Mouse (Mus musculus): ENCODE results near the gene Btbd9.
A peak's percentile ranks its signal among the peaks of the same experiment; 100 is the strongest.

Gene Btbd9

GRCm38 (mm10) chr17:30439702-30440101, 136.6 kb downstream of the Btbd9 start:
- DNase-seq = no peak

GRCm38 (mm10) chr17:30438786-30439185, 137.5 kb downstream of the Btbd9 start:
- no peak for DNase-seq

DNA sequence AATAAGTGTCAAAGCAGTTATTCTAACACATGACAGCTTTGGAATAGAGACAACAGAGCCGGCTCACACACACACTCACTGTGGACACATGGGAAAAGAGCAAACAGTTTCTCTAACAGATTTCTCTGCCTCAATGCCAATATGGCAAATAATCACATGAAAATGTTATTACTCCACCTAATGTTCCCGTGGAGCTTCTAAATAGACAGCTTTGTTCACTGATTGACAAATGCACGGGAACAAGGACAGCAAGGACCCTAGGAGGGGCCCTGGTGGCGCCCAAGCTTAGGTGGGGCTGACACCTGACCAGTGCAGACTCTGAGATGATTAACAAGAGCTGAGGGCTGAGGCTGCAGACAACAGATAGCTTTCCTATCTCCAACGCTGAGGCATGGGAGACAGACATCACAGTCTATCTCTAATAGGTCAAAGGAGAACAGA, 140.2 kb downstream of the Btbd9 start:
- no peak for DNase-seq

GRCm38 (mm10) chr17:30435478-30435877, 140.8 kb downstream of the Btbd9 start:
- no peak for DNase-seq

DNA sequence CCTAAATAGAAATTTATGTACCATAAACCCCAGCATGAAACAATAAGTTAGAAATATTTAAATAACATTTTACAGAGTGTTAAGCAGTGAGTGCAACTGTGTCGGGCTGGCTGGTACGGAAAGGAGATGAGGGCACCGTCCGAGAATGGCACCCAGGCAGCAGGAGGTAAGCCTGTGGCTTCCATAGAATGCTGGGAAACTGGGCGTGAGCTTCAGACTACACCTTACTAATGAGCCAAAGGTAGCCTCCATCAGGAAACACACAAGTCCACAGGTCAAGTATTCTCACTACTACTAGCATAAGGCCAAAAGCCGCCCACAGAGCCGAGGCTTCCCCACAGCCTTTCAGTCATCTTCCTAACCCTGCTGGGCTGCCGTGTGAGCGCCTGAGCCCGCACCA, 144.2 kb downstream of the Btbd9 start:
- DNase-seq = no peak

- no peak for DNase-seq
These were observed 145.2 kb downstream of the Btbd9 start for GRCm38 (mm10) chr17:30430961-30431640.

GRCm38 (mm10) chr17:30428661-30429060, 147.6 kb downstream of the Btbd9 start:
- DNase-seq = no peak

GRCm38 (mm10) chr17:30423256-30423852, 152.9 kb downstream of the Btbd9 start:
- DNase-seq = no peak

DNA sequence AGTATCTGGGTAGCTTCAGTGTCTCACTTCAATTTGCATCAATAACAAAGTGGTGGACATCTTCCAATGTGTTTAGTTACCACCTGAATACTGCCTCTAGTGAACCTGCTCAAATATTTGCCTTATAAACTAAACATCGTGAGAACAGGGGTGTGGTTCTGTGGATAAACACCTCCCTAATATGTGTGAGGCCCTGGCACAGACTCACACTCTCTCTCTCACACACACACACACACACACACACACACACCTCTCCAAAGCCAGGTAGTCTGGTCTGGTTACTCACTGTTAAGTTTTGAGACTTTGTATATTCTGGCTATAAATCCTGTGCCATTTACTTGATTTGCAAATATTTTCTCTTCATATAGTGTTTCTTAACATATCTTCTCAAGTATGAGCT, 154.0 kb downstream of the Btbd9 start:
- DNase-seq = no peak

DNA sequence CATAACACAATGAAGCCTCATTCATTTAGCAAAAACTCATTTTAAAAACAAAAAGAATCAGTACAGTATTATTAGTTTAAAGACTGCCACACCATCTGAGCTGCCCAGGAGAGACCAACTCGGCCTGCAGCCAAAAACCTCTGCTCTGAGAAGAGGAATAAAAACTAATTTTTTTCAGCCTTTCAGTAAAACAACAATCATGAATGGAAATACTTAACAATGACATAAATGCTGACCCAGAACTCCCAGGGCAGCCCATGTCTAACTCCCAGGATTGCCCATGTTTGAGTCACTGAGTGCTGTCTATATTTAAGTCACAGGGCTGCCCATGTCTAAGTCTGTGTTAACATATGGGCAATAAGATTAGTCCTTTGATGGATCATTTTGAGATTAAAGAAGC, 155.0 kb downstream of the Btbd9 start:
- no peak for DNase-seq

DNA sequence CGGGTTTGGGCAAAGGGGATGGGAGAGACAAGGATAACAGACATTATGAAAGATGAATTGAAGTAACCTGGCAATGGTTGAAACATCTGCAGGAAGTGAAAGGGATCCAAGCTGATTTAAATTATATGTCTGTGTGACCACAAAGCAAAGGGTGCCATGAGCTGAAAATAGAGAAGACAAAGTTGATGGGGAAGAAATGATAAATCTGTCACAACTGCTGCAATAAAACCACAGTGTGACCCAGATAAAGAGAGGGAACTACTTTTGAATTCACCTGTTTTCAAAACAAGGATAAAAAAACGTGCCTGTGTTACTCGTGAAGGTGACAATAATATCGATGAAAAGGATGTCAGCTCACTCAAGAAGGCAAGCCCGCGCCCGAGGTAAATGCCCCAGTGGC, 156.8 kb downstream of the Btbd9 start:
- no peak for DNase-seq

- DNase-seq = no peak
These were observed 157.8 kb downstream of the Btbd9 start for GRCm38 (mm10) chr17:30418510-30418909.

DNA sequence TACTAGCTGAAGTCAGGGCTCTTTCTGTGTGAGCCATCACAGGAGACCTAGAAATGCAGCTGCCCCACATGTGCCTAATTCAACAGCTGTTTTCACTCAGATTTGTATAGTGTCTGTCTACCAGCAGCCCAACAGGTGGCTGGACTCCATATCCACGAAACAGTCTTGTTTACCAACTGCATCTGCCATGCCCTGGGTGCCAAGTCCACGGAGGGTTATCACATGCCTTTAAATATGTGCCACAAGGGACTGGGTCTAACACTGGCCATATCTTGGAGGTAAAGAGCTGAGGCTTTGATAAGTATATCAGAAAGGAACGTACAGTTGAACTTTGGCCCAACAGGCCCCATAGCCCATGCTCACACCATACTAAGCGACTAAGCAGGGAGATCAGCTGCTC, 159.2 kb downstream of the Btbd9 start:
- DNase-seq = no peak

DNA sequence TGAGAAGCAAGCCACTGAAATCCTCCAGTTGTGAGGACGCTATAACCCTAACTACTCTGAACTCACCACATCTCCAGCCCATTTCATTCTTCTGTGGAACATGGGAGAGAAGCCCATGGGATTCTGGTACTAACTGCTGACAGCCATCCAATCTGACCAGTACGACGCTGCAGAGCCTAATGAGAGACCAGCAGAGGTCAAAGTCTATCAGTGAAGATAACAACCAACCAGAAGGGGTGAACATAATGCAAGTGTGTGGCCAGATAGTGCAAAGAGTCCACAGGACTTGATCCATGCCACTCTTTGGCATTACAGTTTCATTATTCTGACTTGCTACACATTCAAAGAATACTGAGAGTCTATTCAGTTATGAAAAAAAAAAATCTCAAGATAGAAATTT, 160.6 kb downstream of the Btbd9 start:
- DNase-seq = no peak

DNA sequence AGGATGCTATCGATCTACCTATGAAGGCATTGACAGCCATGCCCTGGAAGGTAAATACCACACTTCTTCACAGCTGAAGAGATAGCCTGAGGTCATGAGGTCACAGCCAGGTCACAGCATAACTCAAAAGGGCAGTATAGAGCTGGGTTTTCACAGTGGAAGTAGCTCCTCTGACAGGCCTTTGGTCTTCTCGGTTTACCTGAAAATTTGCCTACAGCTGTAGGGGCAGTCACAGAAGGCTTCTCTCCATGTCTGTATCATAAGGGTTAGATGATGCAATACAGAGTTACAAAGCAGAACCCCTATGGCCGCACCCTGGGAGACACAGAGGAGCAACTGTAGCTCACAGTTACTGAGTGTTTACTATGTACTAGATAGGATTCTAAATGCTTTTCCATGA, 163.3 kb downstream of the Btbd9 start:
- DNase-seq = no peak

DNA sequence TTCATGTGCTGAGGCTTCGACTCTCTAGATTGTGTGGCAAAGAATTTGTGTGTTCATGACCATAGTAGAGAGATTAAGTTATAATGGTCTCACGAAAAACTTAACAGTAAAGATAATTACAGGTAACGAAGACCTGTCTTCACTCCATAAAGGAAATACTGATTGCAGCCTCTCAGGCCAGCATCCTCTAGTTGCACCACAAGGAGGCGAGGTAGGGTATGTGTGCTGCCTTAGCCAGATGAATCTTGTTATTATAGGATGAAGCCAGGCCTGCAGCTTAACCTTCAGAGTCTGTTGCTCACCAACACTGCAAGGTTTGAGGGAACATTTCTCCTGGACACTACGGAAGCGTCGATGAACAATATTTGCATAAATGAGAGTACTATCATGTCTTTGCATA, 170.3 kb downstream of the Btbd9 start:
- DNase-seq = no peak

DNA sequence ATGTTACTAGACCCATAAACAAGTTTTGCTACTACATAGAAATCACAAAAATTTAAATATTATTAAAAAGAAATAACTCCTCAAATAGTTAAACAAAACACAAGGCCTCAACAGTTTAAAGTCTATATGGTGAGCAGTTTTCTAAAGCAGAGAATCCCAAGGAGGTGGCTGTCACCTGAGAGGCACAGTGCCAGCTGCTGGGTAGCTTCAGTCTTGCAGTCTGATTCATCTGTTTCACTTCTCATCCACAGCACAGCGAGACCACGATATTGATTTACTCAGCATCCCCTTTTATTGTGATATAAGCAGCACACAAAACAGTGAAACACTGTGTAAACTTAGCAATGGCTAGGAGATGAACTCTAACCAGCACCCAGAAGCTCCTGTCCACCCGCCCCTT, 173.4 kb downstream of the Btbd9 start:
- no peak for DNase-seq

GRCm38 (mm10) chr17:30395261-30395660, 181.0 kb downstream of the Btbd9 start:
- DNase-seq = no peak

GRCm38 (mm10) chr17:30392031-30392430, 184.3 kb downstream of the Btbd9 start:
- peak; percentile 24 for DNase-seq

DNA sequence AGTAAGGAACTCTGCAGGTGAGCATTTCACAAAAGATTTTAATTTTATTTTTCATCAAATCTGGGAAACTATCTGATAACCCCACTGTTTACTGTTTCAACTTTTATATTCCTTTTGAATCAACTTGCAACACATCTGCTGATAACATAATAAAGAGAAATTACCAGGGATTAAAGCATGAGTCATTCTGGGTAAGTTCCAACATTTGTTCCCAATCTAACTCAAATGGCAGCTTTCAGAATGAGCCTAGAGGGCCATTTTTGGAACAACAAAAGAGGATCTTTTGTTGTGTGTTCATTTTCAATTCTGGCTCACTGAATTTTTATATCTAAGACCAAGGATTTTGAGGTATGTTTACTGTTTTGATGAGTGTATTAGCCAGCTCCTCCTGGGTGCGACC, 185.1 kb downstream of the Btbd9 start:
- DNase-seq = no peak

DNA sequence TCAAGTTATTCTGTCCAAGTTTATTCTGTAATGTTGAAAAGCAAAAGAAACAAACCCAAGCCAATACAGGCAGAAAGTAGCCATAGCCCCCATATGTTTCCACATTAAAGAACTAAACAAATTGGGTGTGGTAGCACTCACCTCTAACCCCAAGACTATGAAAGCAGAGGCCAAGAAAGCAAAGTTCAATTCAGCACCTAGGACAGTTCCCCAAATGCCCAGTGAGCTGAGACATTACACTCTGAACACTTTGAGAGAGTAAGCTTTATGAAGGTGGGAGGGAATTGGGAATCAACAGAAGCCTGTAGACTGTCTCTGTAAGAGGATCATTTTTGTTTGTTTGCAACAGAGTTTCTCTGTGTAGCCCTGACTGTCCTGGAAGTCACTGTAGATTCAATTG, 186.6 kb downstream of the Btbd9 start:
- DNase-seq = no peak

- DNase-seq = peak; percentile 81
These were observed 187.5 kb downstream of the Btbd9 start for GRCm38 (mm10) chr17:30388817-30389216.

DNA sequence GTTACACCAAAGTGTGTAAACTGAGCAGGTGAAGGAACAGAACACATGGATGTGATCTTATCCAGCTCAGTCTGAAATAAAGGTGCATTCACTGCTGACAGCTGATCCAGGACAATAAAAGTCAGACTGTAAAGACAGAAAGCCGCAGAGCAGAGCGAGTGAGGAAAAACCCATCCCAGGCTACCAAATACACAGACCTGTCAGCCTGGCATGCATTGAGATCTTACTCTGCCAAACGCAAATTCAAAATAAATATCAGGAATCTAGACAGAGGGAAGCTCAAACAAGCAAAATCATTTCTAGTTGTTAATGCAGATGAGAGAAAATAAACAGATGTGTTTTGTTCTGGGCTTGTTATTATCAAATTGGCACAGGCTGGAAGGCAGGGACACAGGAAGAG, 187.9 kb downstream of the Btbd9 start:
- no peak for DNase-seq

DNA sequence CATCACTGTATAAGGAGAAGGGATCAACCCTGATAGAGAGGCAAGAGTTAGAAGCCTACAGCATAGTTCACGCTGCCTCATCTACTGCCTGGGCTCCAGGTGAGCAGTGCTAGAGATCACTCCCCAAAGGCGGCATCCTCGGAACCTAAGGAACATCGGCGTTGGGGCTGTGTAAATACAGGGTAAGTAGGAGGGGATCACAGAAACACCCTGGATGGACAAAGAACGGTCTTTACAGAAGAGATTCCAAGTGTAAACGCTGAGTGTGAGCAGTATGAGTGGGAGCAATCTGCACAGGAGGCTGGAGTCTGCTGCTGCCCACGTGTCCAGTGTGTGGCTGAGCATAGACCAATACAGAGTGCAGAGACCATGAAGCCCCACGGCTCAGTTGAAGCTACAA, 190.0 kb downstream of the Btbd9 start:
- DNase-seq = no peak

DNA sequence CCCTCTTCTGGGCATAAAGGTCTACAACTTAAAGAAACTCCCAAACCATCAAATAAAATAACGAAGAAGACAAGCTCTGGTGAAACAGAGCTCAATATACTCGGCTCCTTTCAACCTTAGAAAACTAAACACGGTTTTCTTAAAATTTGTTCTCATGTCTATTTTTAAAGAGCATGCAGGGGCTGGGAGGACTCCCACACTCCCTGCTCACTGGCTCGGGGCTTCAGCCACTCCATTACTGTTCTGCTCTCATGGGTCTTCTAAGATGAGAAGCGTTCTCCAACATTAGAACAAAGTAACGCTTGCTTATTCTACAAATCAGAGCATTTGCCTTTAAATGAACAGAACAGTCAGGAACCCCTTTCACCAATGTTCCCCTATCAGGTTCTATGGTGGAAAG, 192.6 kb downstream of the Btbd9 start:
- DNase-seq = no peak

Data from cerebellum, adult 11 months (tissue).